Mouse (Mus musculus): ENCODE results near the gene Sft2d1.

The Sft2d1 gene

DNA sequence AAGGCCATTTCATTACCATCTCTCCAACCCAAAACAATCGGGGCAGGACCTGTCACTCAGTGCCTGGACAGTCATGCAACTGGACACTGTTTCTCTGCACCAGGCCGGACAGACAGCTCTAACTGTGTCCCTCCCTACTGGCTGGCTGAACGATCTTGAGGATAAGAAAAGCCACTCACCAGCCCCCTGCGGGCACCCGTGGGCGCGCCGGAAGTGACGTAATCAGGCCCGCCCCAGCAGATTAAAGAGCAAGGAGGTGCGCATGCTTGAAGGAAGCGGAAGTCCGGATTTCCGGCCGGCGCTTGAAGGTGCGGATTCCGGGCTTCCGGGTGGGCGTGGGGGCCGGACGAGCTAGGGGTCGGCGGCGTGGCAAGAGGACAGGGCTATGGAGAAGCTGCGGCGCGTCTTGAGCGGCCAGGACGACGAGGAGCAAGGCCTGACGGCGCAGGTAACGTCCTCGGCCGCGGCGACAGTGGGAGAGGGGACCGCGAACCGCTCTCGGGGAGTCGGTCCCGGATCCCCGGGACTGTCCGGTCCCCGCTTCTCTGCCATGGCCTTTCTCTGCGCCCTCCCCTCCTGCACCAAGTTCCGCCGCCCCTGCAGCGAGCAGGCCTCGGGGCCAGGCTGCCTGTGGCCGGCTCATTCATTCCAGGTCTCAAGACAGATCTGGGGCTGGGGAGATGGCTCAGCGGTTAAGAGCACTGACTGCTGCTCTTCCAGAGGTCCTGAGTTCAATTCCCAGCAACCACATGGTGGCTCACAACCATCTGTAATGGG is at the start of gene Sft2d1:
TSS of gene Sft2d1 (plus strand) at position 265 of the 777 bp plus-strand sequence.
- DNase-seq (ENCODE audit: low spot score), result peak; percentile 91

GRCm38 (mm10) chr17:8264638-8265037 is 46.3 kb upstream of the Sft2d1 start:
- peak; percentile 44 for DNase-seq (ENCODE audit: low spot score)

GRCm38 (mm10) chr17:8272054-8272749 is 38.7 kb upstream of the Sft2d1 start:
- no peak for DNase-seq (ENCODE audit: low spot score)

GRCm38 (mm10) chr17:8272951-8273350 is 38.0 kb upstream of the Sft2d1 start:
- DNase-seq (ENCODE audit: low spot score), result no peak

GRCm38 (mm10) chr17:8276071-8276470 is 34.8 kb upstream of the Sft2d1 start:
- DNase-seq (ENCODE audit: low spot score), result no peak

DNA sequence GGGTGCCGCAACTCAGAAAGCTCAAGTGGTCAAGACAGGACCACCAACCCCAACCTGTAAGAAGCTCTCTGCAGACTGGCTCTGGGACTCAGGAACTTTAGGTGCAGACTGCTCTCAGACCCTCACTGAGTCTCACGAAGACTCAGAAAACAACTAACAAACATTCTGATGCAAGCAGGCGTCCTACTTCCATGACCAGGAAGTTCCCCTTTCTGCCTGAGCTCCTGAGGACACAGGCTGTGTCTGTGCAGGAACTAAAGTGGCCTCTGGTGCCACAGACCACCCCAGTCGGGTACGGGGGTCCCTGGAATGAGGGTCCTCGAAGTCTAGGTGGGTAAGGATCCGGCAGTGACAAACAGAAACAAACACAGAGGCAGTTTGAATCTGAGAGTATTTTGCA is 34.2 kb upstream of the Sft2d1 start:
- no peak for DNase-seq (ENCODE audit: low spot score)

- no peak for DNase-seq (ENCODE audit: low spot score)
Observed at GRCm38 (mm10) chr17:8277266-8277665, 33.6 kb upstream of the Sft2d1 start.

- no peak for DNase-seq (ENCODE audit: low spot score)
Observed at GRCm38 (mm10) chr17:8278356-8278755, 32.5 kb upstream of the Sft2d1 start.

DNA sequence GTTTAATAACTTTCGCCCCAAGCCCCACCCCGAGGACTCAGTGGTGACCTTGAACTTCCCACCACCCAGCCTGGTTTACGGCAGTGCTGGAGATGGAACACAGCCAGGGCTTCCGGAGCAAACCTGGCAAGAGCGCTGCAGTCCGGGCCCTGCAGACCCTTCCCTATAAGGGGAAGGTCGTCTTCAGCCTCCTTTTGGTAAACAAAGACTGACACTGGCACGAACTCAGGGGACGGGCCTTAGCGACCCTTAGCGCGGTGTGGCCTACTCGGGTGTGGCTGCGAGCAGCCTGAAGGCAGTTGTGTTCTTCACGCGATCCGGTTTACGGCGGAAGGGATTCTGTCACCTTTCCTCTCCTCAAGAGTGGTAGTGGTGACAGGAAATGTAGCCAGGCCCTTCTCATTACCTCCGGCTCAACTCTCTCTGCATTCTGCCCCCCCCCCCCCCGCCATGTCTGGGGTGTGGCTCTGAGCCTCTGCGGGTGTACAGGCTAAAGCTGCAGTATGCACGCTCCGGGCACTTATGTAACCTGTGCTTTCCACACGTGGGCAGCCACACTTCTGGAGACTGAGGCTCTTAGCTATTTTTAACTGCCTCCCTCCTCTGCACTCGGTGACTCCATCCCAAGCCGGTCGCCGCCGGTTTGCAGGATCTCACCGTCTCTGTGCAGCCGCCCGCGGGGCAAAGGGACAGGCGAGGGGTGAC is 27.9 kb upstream of the Sft2d1 start, which contains the start of gene Mpc1:
TSS of gene Mpc1 (plus strand) at position 84 of the 705 bp plus-strand sequence.
- peak; percentile 59 for DNase-seq (ENCODE audit: low spot score)

DNA sequence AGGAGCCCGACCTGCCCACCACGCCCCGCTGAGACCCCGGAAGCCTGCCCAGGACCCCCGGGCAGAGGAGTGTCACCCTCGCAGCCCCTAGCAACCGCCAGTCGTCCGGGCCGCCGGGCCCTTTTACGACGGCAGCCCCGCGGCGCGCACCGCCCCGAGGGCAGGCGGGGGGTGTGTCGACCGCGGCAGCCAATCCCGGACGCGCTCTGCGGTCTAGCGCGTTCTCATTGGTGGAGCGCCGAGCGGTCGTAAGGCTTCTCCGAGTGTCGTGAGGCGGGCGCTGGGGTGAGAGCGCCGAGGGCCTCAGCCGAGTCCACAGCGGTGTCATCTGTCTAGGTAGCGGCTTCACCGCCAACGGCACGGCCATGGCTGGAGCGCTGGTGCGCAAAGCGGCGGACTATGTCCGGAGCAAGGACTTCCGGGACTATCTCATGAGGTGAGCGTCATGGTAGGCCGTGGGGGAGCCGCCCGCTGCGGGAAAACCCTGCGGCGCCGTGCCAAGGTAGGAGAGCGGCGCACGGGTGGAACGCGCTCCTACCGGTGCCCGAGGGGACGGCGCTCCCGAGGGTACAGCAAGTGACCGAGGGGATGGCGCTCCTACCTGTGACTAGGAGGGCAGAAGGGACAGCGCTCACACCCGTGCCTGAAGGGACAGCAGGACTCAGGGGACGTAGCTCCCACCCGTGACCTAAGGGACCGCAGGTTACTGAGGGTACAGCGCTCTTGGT is 27.2 kb upstream of the Sft2d1 start:
- DNase-seq (ENCODE audit: low spot score), result peak; percentile 90

DNA sequence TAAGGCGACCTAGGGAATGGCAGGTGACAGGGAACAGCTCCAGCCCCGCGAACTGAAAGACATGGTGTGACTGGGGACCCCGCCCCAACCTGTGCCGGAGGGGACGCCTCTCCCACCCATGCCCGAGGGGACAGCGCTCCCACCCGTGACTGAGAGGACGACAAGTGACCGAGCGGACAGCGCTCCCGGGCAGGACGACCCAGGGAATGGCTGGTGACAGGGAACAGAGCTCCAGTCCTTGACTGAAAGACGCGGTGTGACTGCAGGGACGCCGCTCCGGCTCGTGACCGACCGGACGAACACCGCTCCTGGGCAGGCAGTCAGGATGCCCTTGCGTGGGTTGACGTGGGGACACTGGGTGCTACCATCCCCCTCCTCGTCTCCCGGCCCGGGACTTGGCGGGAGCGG is 26.6 kb upstream of the Sft2d1 start:
- DNase-seq (ENCODE audit: low spot score), result peak; percentile 21

- no peak for DNase-seq (ENCODE audit: low spot score)
Observed at GRCm38 (mm10) chr17:8285056-8285455, 25.8 kb upstream of the Sft2d1 start.

DNA sequence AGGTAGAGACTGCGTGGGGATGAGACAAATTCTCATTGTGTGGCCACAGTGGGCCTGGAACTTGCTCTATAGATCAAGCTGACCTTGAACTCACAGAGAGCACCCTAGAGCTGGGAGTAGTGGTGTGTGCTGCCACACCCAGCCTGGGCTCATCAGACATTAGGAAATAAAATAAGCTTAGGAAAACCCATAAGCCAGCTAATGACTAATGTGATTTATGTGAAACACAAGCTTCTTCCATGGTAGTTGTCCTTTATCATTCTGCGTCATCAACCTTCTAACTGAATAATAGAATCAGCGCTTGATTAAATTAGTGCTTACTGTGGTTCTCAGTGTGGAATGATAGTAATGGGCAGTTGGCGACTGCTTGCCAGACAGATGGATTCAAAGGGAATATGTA is 23.9 kb upstream of the Sft2d1 start:
- DNase-seq (ENCODE audit: low spot score), result no peak

DNA sequence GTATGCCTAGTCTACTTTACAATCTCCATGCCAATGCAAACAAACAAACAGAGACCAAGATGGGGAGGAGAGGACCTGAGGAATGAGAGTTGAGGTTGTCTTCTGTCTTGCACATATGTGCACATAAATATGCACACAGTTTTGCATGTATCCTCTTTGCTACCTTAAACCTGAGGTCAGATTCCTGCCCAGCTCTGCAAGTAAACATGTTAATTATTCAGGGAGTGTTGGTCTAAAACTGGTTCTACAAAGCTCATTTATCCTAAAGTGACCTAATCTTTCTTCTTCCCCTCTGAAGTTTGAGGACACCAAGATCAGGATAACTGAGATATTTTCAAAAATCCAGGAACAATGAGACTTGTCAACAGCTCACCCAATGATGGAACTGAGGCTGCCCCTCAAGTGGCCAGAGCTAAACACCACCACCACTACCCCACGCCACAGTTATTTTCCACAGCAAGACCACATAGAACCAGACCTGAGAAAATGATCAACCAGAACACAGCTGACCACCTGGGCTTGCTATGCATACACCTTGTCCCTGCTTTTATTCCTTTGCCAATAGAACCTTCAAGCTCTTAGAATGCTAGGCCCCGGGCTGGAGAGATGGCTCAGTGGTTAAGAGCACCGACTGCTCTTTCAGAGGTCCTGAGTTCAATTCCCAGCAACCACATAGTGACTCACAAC is 20.8 kb upstream of the Sft2d1 start:
- DNase-seq (ENCODE audit: low spot score), result no peak

GRCm38 (mm10) chr17:8290736-8291135 is 20.2 kb upstream of the Sft2d1 start:
- DNase-seq (ENCODE audit: low spot score), result no peak

DNA sequence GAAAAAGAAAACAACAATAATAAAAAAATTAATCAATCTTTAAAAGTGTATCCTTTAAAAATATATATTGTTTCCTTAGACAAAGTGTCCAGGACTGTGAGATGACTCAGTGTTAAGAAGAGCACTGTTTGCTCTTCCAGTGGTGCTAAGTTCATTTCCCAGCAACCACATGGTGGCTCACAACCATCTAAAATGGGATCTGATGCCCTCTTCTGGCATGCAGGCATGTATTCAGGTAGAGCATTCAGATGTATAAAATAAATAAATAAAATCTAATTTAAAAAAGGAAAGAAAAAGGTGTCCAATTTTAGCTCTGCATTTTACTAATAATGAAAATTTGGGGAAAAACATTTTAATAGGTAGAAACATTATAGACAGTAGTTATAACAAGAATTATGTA is 15.1 kb upstream of the Sft2d1 start:
- no peak for DNase-seq (ENCODE audit: low spot score)

- DNase-seq (ENCODE audit: low spot score), result no peak
Observed at GRCm38 (mm10) chr17:8296313-8296844, 14.5 kb upstream of the Sft2d1 start.

- no peak for DNase-seq (ENCODE audit: low spot score)
Observed at GRCm38 (mm10) chr17:8297746-8298145, 13.2 kb upstream of the Sft2d1 start.

- no peak for DNase-seq (ENCODE audit: low spot score)
Observed at GRCm38 (mm10) chr17:8298281-8298680, 12.6 kb upstream of the Sft2d1 start.

GRCm38 (mm10) chr17:8299524-8299923 is 11.4 kb upstream of the Sft2d1 start:
- DNase-seq (ENCODE audit: low spot score), result no peak

DNA sequence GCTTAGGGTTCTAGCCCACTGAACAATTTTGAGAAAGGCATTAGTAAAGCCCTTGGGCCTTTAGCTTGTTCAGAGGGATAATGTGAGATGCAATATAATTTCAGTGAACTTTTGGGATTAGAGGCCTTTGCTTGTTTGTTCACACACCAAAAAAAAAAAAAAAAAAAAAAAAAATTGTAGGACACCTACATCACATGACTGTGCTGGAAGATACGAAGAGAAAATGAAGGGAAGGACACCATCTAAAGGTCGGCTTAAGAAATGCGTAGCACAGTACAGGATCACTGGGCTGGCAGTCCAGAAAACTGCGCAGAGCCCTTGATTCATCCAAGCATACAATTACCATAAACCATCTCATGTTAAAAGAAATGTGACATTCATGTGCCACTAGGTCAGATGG is 9.4 kb upstream of the Sft2d1 start:
- DNase-seq (ENCODE audit: low spot score), result no peak

Measured in ovary, postnatal 14 days (tissue).